Mouse (Mus musculus): ENCODE measurements around the gene Rab1a. TPM values are rescaled to one million over a fixed set of nuclear protein-coding genes. Genes with fewer than 3 reads are reported as not detected.
A peak's percentile ranks its signal among the peaks of the same experiment; 100 is the strongest.

Gene Rab1a
- polyA plus RNA-seq, 1 experiment from 2014 or later = 289 TPM

- DNase-seq (no peak), ATAC-seq (ENCODE audit: low FRiP score, low TSS enrichment) (no peak)
- no peaks in the 10 kb centered on the region for H3K9me3 ChIP-seq (ENCODE audit: control insufficient read depth, low read length)
- no peak overlapping the region for H3K27ac ChIP-seq (replicated peaks; ENCODE audit: low read depth, low read length)
- H3K4me1 ChIP-seq (ENCODE audit: control insufficient read depth, insufficient read depth, low read length) = no peaks in the 10 kb centered on the region
- no peak overlapping the region for H3K4me3 ChIP-seq (replicated peaks; ENCODE audit: low read depth, low read length)
- no peaks in the 10 kb centered on the region for H3K27me3 ChIP-seq (ENCODE audit: control insufficient read depth, insufficient read depth, low read length)
- WGBS = 85% methylated on average over 6 of the region's 6 CpGs
- H3K4me2 ChIP-seq (ENCODE audit: low read length) = no peak overlapping the region
- no peak overlapping the region for H3K9ac ChIP-seq (replicated peaks; ENCODE audit: low read length)
- H3K36me3 ChIP-seq (ENCODE audit: control insufficient read depth, insufficient read depth, low read length) = no peaks in the 10 kb centered on the region
Observed at GRCm38 (mm10) chr11:20187271-20187670, 14.0 kb upstream of the Rab1a start.

GRCm38 (mm10) chr11:20193100-20193736 is 8.0 kb upstream of the Rab1a start:
- no peak for DNase-seq
- Histone ChIP-seq H3K36me3 (ENCODE audit: control insufficient read depth, insufficient read depth, low read length) (no peaks in the 10 kb centered on the region), H3K27ac (replicated peaks; ENCODE audit: low read depth, low read length) (no peak overlapping the region), H3K4me2 (ENCODE audit: low read length) (no peak overlapping the region), H3K9ac (replicated peaks; ENCODE audit: low read length) (no peak overlapping the region), H3K4me3 (replicated peaks; ENCODE audit: low read depth, low read length) (no peak overlapping the region), H3K9me3 (ENCODE audit: control insufficient read depth, low read length) (no peaks in the 10 kb centered on the region), H3K27me3 (ENCODE audit: control insufficient read depth, insufficient read depth, low read length) (no peaks in the 10 kb centered on the region), H3K4me1 (ENCODE audit: control insufficient read depth, insufficient read depth, low read length) (no peaks in the 10 kb centered on the region)
- WGBS = 92% methylated on average over 4 of the region's 4 CpGs
- ATAC-seq (ENCODE audit: low FRiP score, low TSS enrichment) = no peak

- under 1% methylated on average over 40 of the region's 40 CpGs for WGBS
- peaks cover 23% of the 10 kb centered on the region for H3K4me1 ChIP-seq (ENCODE audit: control insufficient read depth, insufficient read depth, low read length)
- peak overlapping the region; percentile 90 for H3K4me2 ChIP-seq (ENCODE audit: low read length)
- H3K9me3 ChIP-seq (ENCODE audit: control insufficient read depth, low read length) = no peaks in the 10 kb centered on the region
- peak overlapping the region; percentile 95 for H3K9ac ChIP-seq (replicated peaks; ENCODE audit: low read length)
- H3K36me3 ChIP-seq (ENCODE audit: control insufficient read depth, insufficient read depth, low read length) = no peaks in the 10 kb centered on the region
- peak overlapping the region; percentile 96 for H3K27ac ChIP-seq (replicated peaks; ENCODE audit: low read depth, low read length)
- H3K4me3 ChIP-seq (replicated peaks; ENCODE audit: low read depth, low read length) = peak overlapping the region; percentile 99
- ATAC-seq (ENCODE audit: low FRiP score, low TSS enrichment) = peak; percentile 29
- no peaks in the 10 kb centered on the region for H3K27me3 ChIP-seq (ENCODE audit: control insufficient read depth, insufficient read depth, low read length)
- peak; percentile 70 for DNase-seq
Observed at GRCm38 (mm10) chr11:20201661-20202101, 449 bp downstream of the Rab1a start.

DNA sequence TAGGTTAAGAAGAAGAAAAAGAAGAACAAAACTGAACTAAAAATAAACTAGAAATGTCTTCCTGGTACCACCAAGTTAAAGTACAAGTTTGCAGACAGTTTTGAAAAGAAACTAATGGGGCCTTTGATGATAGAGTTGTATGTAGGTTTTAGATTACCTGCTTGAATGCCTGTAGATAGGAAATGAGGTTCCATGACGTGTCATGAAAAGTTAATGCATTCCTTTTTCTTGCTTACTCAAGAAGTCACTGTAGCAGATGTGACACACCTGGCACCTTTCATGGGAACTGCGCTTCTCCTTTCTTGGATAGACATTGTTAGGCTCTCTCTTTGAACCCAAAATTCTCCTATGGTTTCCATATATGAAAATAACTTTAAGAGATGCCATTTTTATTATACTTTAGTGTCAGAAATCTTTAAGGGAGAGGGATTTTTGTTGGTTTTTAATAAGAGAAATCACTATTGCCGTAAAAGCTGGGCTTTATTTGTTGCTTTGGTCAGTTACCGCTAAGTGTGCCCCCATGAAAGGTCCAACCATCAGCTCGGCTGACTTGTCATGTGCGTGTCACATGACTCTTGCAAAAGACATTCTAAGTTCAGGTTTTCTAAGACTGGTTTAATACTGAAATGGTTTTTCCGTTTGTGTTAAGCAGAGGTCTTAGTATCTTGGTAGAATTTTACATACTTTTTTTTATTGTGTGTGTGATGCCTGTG is 1.2 kb downstream of the Rab1a start:
- Histone ChIP-seq H3K27me3 (ENCODE audit: control insufficient read depth, insufficient read depth, low read length) (no peaks in the 10 kb centered on the region), H3K4me1 (ENCODE audit: control insufficient read depth, insufficient read depth, low read length) (peaks cover 23% of the 10 kb centered on the region), H3K27ac (replicated peaks; ENCODE audit: low read depth, low read length) (peak overlapping the region; percentile 96), H3K9ac (replicated peaks; ENCODE audit: low read length) (peak overlapping the region; percentile 95), H3K36me3 (ENCODE audit: control insufficient read depth, insufficient read depth, low read length) (no peaks in the 10 kb centered on the region), H3K4me2 (ENCODE audit: low read length) (peak overlapping the region; percentile 90), H3K9me3 (ENCODE audit: control insufficient read depth, low read length) (no peaks in the 10 kb centered on the region), H3K4me3 (replicated peaks; ENCODE audit: low read depth, low read length) (peak overlapping the region; percentile 99)
- DNase-seq = no peak
- ATAC-seq (ENCODE audit: low FRiP score, low TSS enrichment) = no peak
- WGBS = 56% methylated on average over 7 of the region's 7 CpGs

- 81% methylated on average over 2 of the region's 2 CpGs for WGBS
- Histone ChIP-seq H3K27ac (replicated peaks; ENCODE audit: low read depth, low read length) (no peak overlapping the region), H3K4me3 (replicated peaks; ENCODE audit: low read depth, low read length) (no peak overlapping the region), H3K36me3 (ENCODE audit: control insufficient read depth, insufficient read depth, low read length) (no peaks in the 10 kb centered on the region), H3K4me2 (ENCODE audit: low read length) (no peak overlapping the region), H3K4me1 (ENCODE audit: control insufficient read depth, insufficient read depth, low read length) (peaks cover 23% of the 10 kb centered on the region), H3K9ac (replicated peaks; ENCODE audit: low read length) (no peak overlapping the region), H3K27me3 (ENCODE audit: control insufficient read depth, insufficient read depth, low read length) (no peaks in the 10 kb centered on the region), H3K9me3 (ENCODE audit: control insufficient read depth, low read length) (no peaks in the 10 kb centered on the region)
- ATAC-seq (ENCODE audit: low FRiP score, low TSS enrichment) (no peak), DNase-seq (no peak)
Observed at GRCm38 (mm10) chr11:20204321-20204720, 3.1 kb downstream of the Rab1a start.

DNA sequence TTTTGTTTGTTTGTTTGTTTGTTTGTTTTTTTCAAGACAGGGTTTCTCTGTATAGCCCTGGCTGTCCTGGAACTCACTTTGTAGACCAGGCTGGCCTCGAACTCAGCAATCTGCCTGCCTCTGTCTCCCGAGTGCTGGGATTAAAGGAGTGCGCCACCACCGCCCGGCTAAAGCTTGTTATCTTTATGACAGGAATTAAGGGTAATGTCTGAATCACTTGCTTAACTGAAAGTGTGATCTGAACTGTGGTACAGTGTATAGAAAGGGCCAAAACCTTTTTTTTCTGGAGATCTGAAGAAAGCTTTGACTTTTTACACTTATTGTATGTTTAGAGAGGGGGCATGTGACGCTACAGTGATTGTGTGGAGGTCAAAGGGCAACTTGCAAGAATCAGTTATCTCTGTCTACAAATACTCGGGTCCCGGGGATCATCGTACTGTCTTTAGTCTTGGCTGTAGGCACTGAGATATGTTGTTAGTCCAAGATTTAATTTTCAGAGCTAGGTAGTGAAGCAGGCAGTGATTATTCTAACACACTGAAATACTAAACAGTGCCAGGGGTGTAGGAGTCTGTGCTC is 3.7 kb downstream of the Rab1a start:
- WGBS = 80% methylated on average over 9 of the region's 9 CpGs
- H3K4me1 ChIP-seq (ENCODE audit: control insufficient read depth, insufficient read depth, low read length) = peaks cover 23% of the 10 kb centered on the region
- no peak for DNase-seq

GRCm38 (mm10) chr11:20205538-20205937 is 4.3 kb downstream of the Rab1a start:
- H3K4me3 ChIP-seq (replicated peaks; ENCODE audit: low read depth, low read length) = no peak overlapping the region
- 93% methylated on average over 4 of the region's 4 CpGs for WGBS
- ATAC-seq (ENCODE audit: low FRiP score, low TSS enrichment) (no peak), DNase-seq (no peak)
- H3K27me3 ChIP-seq (ENCODE audit: control insufficient read depth, insufficient read depth, low read length) = no peaks in the 10 kb centered on the region
- H3K9ac ChIP-seq (replicated peaks; ENCODE audit: low read length) = no peak overlapping the region
- H3K27ac ChIP-seq (replicated peaks; ENCODE audit: low read depth, low read length) = no peak overlapping the region
- H3K9me3 ChIP-seq (ENCODE audit: control insufficient read depth, low read length) = no peaks in the 10 kb centered on the region
- no peaks in the 10 kb centered on the region for H3K36me3 ChIP-seq (ENCODE audit: control insufficient read depth, insufficient read depth, low read length)
- H3K4me2 ChIP-seq (ENCODE audit: low read length) = no peak overlapping the region
- peaks cover 23% of the 10 kb centered on the region for H3K4me1 ChIP-seq (ENCODE audit: control insufficient read depth, insufficient read depth, low read length)

More for the DNA sequence above, 3.7 kb downstream of the Rab1a start:
- Histone ChIP-seq H3K9ac (replicated peaks; ENCODE audit: low read length) (no peak overlapping the region), H3K4me2 (ENCODE audit: low read length) (no peak overlapping the region), H3K36me3 (ENCODE audit: control insufficient read depth, insufficient read depth, low read length) (no peaks in the 10 kb centered on the region), H3K27ac (replicated peaks; ENCODE audit: low read depth, low read length) (no peak overlapping the region), H3K9me3 (ENCODE audit: control insufficient read depth, low read length) (no peaks in the 10 kb centered on the region), H3K4me3 (replicated peaks; ENCODE audit: low read depth, low read length) (no peak overlapping the region), H3K27me3 (ENCODE audit: control insufficient read depth, insufficient read depth, low read length) (no peaks in the 10 kb centered on the region)
- ATAC-seq (ENCODE audit: low FRiP score, low TSS enrichment) = no peak

- Histone ChIP-seq H3K4me2 (ENCODE audit: low read length) (no peak overlapping the region), H3K4me3 (replicated peaks; ENCODE audit: low read depth, low read length) (no peak overlapping the region), H3K27me3 (ENCODE audit: control insufficient read depth, insufficient read depth, low read length) (no peaks in the 10 kb centered on the region), H3K9ac (replicated peaks; ENCODE audit: low read length) (no peak overlapping the region), H3K9me3 (ENCODE audit: control insufficient read depth, low read length) (no peaks in the 10 kb centered on the region), H3K4me1 (ENCODE audit: control insufficient read depth, insufficient read depth, low read length) (peaks cover 32% of the 10 kb centered on the region), H3K36me3 (ENCODE audit: control insufficient read depth, insufficient read depth, low read length) (no peaks in the 10 kb centered on the region), H3K27ac (replicated peaks; ENCODE audit: low read depth, low read length) (no peak overlapping the region)
- WGBS = 79% methylated on average over 2 of the region's 2 CpGs
- DNase-seq (no peak), ATAC-seq (ENCODE audit: low FRiP score, low TSS enrichment) (no peak)
Observed at GRCm38 (mm10) chr11:20206626-20207223, 5.5 kb downstream of the Rab1a start.
